Mouse (Mus musculus): ENCODE data around the gene Krt4.

Gene Krt4

GRCm38 (mm10) chr15:101892820-101893219 lies 31.7 kb downstream of the Krt4 start, which contains the start of gene Krt76:
Krt76 (minus strand) TSS chr15:101892920.
- no peak for DNase-seq

- peak; percentile 17 to 31 for DNase-seq
These were observed 44.8 kb downstream of the Krt4 start for GRCm38 (mm10) chr15:101879776-101880175.

GRCm38 (mm10) chr15:101878041-101878440 lies 46.5 kb downstream of the Krt4 start:
- no peak for DNase-seq

DNA sequence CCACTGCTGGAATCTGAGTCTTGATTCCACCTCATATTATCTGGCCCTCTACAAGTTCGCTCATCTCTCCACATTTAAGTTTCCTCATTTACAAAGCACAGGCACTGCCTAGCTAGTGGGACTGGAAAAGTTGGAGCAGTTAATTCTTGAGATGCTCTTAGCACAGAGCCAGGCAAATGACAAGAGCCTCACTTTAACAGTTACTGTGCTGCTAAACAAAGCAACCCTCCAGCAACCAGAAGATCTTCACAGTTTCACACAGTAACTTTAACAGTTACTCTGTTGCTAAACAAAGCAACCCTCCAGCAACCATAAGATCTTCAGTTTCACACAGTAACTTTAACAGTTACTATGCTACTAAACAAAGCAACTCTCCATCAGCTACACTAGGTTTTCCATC lies 50.2 kb downstream of the Krt4 start:
- DNase-seq, result no peak

DNA sequence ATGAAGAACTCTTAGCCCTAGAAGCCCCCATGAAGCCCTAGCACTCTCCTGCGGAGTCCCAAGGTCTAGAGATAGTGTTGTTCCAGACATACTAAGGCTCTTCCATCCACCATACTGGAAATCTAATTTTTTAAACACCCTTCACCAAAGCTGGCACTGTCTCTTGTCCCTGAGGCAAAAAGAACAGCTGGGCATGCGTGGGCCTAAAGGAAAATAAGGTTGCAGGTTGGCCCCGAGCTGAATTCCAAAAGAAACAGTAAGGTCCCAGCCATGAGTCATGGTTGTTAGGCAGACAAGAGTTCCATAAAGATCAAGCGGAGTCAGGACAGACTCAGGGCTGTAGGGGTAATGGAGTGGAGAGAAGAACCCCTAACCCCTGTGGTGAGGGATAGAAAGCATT lies 51.3 kb downstream of the Krt4 start:
- no peak for DNase-seq

- DNase-seq, result peak; percentile 25 to 57
These were observed 55.1 kb downstream of the Krt4 start, which contains the start of gene Krt77 for GRCm38 (mm10) chr15:101869431-101869830. Krt77 (minus strand) TSS chr15:101869705.

Data from cerebellum, postnatal 10 days (tissue).